Mouse (Mus musculus): ENCODE results near the gene Gm20918. TPM values are rescaled to one million over a fixed set of nuclear protein-coding genes. Genes with fewer than 3 reads are reported as not detected.
"Not testable (repeated sequence)": the region's sequence is repeated elsewhere in the genome, so short reads cannot be mapped to it uniquely, and the experiment has no call there.

The Gm20918 gene
- polyA plus RNA-seq (2017; shearing (Covaris generic)), result not detected

- not testable (repeated sequence) for ATAC-seq
These were observed at the start of gene Gm20918 for GRCm38 (mm10) chrY:5043637-5044036. Gene Gm20918, plus strand, starts transcription at chrY:5043937.

Other genes starting within 250 kb of the Gm20918 start
- gene Gm21820, start 205.5 kb downstream of the Gm20918 start, polyA plus RNA-seq (2017; shearing (Covaris generic)), result not detected